Mouse (Mus musculus) E14TG2a.4 (cell line): Measurements from ENCODE around the gene Fgf15.
"Not testable (repeated sequence)": the region's sequence is repeated elsewhere in the genome, so short reads cannot be mapped to it uniquely, and the experiment has no call there.

ENCODE experiments used
- H3K27me3 ChIP-seq: 2 replicates; pipeline ENCODE4 v1.6.1; 2014; ENCODE audit warnings: low read length, control low read depth; ENCODE audit not compliant: insufficient read depth
- H3K36me3 ChIP-seq: 2 replicates; pipeline ENCODE4 v1.6.1; 2014; ENCODE audit warnings: low read length, control low read depth; ENCODE audit not compliant: insufficient read depth
- H3K4me1 ChIP-seq: replicated peaks from 2 replicates; pipeline ENCODE4 v1.6.1; 2014; ENCODE audit warnings: low read depth, low read length, control low read depth
- H3K4me3 ChIP-seq: replicated peaks from 2 replicates; pipeline ENCODE4 v1.5.1; 2014; ENCODE audit warnings: mild to moderate bottlenecking, low read length
- H3K9me3 ChIP-seq: 2 replicates; pipeline ENCODE4 v1.6.1; 2014; ENCODE audit warnings: low read length, control low read depth
- CTCF ChIP-seq: conservative IDR thresholded peaks from 2 replicates; pipeline ENCODE4 v1.5.1; 2014; ENCODE audit warnings: low read length
- NANOG ChIP-seq: IDR thresholded peaks from 2 replicates; pipeline ENCODE4 v1.6.1; 2014; ENCODE audit warnings: borderline replicate concordance, low read length, mixed read lengths
- POU5F1 ChIP-seq: IDR thresholded peaks from 2 replicates; pipeline ENCODE4 v1.6.1; 2014; ENCODE audit warnings: low read length, borderline replicate concordance

Fgf15 gene

GRCm38 (mm10) chr7:144874226-144874625 is 22.1 kb upstream of the Fgf15 start:
- H3K9me3 ChIP-seq = no peaks in the 10 kb centered on the region
- H3K4me3 ChIP-seq = no peak overlapping the region
- H3K36me3 ChIP-seq = peaks cover 6% of the 10 kb centered on the region; the same call in 1 of the 2 replicates
- H3K4me1 ChIP-seq = peaks cover 65% of the 10 kb centered on the region
- no peaks in the 10 kb centered on the region for H3K27me3 ChIP-seq
- TF ChIP-seq POU5F1 (no peak), CTCF (no peak), NANOG (no peak)

DNA sequence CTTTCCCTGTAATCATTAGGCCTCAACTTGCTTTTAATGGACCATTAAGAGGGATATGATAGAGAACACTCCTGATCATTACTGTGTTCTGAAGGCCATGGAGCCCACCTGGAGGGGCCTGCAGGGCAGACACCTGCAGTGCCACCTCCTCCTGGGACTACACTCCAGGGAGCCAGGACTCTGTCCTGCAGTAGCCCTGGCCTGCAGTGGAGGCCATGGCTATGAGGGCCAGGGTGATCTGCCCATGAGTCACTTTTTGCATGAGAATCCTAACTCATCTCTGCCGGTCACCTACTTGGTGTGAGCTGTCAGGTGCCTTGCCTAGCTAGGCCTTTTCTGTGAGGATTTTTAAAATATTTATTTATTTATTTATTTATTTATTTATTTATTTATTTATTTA is 17.9 kb upstream of the Fgf15 start:
- Histone ChIP-seq H3K4me1 (peaks cover 32% of the 10 kb centered on the region), H3K9me3 (no peaks in the 10 kb centered on the region), H3K36me3 (no peaks in the 10 kb centered on the region), H3K27me3 (no peaks in the 10 kb centered on the region; the same call in 1 of the 2 replicates), H3K4me3 (no peak overlapping the region)
- TF ChIP-seq POU5F1 = no peak
- TF ChIP-seq NANOG = no peak
- no peak for TF ChIP-seq CTCF

GRCm38 (mm10) chr7:144883106-144883505 is 13.2 kb upstream of the Fgf15 start:
- Histone ChIP-seq H3K27me3 (no peaks in the 10 kb centered on the region; the same call in 1 of the 2 replicates), H3K36me3 (no peaks in the 10 kb centered on the region)
- no peak for TF ChIP-seq NANOG
- TF ChIP-seq POU5F1 = no peak
- TF ChIP-seq CTCF = no peak

DNA sequence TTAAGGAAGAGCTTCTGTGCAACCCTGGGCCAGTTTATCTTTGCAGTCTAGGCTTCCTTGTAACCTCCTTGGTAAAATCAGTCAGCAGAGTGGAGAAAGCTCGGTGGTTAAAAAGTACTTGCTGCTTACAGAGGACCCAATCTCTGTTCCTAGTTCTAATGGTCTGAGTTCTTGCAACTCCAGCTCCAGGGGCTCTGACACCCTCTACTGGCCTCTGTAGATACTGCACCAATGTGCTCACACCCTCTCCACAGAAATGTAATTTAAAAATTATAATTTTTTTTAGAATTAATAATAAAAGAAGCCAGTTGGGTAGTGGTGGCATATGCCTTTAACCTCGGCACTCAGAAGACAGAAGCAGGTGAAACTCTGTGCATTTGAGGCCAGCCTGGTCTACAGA is 8.7 kb upstream of the Fgf15 start:
- TF ChIP-seq POU5F1 (no peak), CTCF (peak; percentile 88)
- Histone ChIP-seq H3K9me3 (no peaks in the 10 kb centered on the region), H3K4me3 (no peak overlapping the region), H3K36me3 (no peaks in the 10 kb centered on the region), H3K27me3 (0 out of 2 replicates have a peak, but pooled peaks cover 3% of the 10 kb centered on the region), H3K4me1 (peaks cover 45% of the 10 kb centered on the region)

More at GRCm38 (mm10) chr7:144883106-144883505, 13.2 kb upstream of the Fgf15 start:
- H3K4me1 ChIP-seq = peaks cover 15% of the 10 kb centered on the region
- no peaks in the 10 kb centered on the region for H3K9me3 ChIP-seq
- H3K4me3 ChIP-seq = no peak overlapping the region

- 0 out of 2 replicates have a peak, but pooled peaks cover 3% of the 10 kb centered on the region for H3K27me3 ChIP-seq
- no peaks in the 10 kb centered on the region for H3K36me3 ChIP-seq
- TF ChIP-seq NANOG (no peak), CTCF (no peak), POU5F1 (peak; percentile 95)
- H3K4me1 ChIP-seq = peaks cover 45% of the 10 kb centered on the region
- H3K4me3 ChIP-seq = peak overlapping the region; percentile 58
- H3K9me3 ChIP-seq = no peaks in the 10 kb centered on the region
Observed at GRCm38 (mm10) chr7:144888564-144889299, 7.6 kb upstream of the Fgf15 start.

DNA sequence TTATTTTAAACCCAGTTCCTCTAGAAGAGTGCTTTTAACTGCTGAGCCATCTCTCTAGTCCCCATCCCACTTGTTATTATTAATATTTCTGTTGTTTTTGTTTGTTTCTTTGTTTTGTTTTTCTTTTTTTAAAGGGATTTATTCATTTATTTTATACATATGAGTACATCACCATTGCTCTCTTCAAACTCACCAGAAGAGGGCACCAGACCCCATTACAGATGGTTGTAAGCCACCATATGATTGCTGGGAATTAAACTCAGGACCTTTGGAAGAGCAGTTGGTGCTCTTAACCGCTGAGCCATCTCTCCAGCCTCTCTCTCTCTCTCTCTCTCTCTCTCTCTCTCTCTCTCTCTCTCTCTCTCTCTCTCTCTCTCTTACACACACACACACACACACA is 5.7 kb upstream of the Fgf15 start:
- H3K9me3 ChIP-seq, H3K36me3 ChIP-seq, H3K4me3 ChIP-seq: not testable (repeated sequence)
- peak; percentile 31 for TF ChIP-seq CTCF
- H3K4me1 ChIP-seq = peaks cover 59% of the 10 kb centered on the region
- peaks cover 13% of the 10 kb centered on the region for H3K27me3 ChIP-seq

GRCm38 (mm10) chr7:144891863-144892262 is 4.5 kb upstream of the Fgf15 start:
- no peaks in the 10 kb centered on the region for H3K36me3 ChIP-seq
- TF ChIP-seq POU5F1 (no peak), NANOG (no peak), CTCF (no peak)
- H3K4me3 ChIP-seq = no peak overlapping the region
- H3K27me3 ChIP-seq = peaks cover 25% of the 10 kb centered on the region
- H3K9me3 ChIP-seq = no peaks in the 10 kb centered on the region
- peaks cover 69% of the 10 kb centered on the region for H3K4me1 ChIP-seq

- Histone ChIP-seq H3K36me3 (no peaks in the 10 kb centered on the region), H3K4me3 (no peak overlapping the region), H3K27me3 (peaks cover 30% of the 10 kb centered on the region), H3K9me3 (no peaks in the 10 kb centered on the region), H3K4me1 (peaks cover 69% of the 10 kb centered on the region)
- TF ChIP-seq CTCF (no peak), POU5F1 (no peak), NANOG (no peak)
Observed at GRCm38 (mm10) chr7:144892322-144892721, 4.0 kb upstream of the Fgf15 start.

GRCm38 (mm10) chr7:144894191-144894590 is 2.1 kb upstream of the Fgf15 start:
- H3K36me3 ChIP-seq = peaks cover 4% of the 10 kb centered on the region; the same call in 1 of the 2 replicates
- peaks cover 38% of the 10 kb centered on the region for H3K27me3 ChIP-seq
- H3K4me1 ChIP-seq = peaks cover 71% of the 10 kb centered on the region
- H3K9me3 ChIP-seq = no peaks in the 10 kb centered on the region
- TF ChIP-seq POU5F1 = no peak
- no peak for TF ChIP-seq NANOG
- TF ChIP-seq CTCF = peak; percentile 41
- H3K4me3 ChIP-seq = no peak overlapping the region
